ENCODE assay signal across 7 mouse cellular contexts in the genomic region with DNA sequence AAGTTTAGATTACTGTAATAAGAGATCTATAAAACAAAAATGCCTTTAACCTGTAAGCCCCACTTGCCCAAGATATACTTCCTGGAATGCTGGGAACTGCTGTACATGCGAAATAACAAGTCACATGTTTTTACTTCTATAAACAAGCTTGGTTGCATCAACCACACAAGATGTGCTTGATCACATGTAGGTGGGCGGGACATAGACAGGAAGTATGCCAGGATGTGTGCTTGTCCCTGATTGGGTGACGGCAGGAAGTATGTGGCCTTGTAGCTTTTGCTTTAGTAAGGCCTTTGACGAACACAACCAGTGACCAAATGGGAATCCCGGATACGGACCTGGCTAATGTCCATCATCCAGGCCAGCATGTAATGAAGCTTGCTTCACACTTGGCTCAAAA. TPM values are rescaled to one million over a fixed set of nuclear protein-coding genes. Genes with fewer than 3 reads are reported as not detected.
DNase-seq lines count a peak whose midpoint lies in the region.

No protein-coding gene starts in this region.

- DNase-seq in spleen, postnatal 36 days (ENCODE audit: low spot score in 2 of 2), result peak; percentile 45 to 61
- no peak for DNase-seq in spleen, adult 18-20 months
- DNase-seq in adrenal gland, adult 8-10 months, result peak; percentile 39
- peak; percentile 43 to 46 for DNase-seq in kidney, postnatal 36 days
- DNase-seq in thymus, postnatal 10 days (ENCODE audit: low spot score in 2 of 2), result peak; percentile 14 to 16
- DNase-seq in right cerebral cortex, adult 2 months (ENCODE audit: low spot score in 2 of 2), result no peak
- DNase-seq in c-Kit-positive CD71-positive TER-119-positive erythroid progenitor cells, embryonic 14.5 days (ENCODE audit: low spot score), result no peak

RNA-seq across cellular contexts. Expression of a gene that starts 31.1 kb away (rescaled TPM):
- 10 to 100 TPM; 37.7 to 96.3 (median 62.2) TPM for total RNA-seq in adrenal gland, adult 8-10 months (2022)

Comparison
In these comparisons a context has a peak if more than half of its experiments do, and no peak if none do; other contexts are left out.
1. DNase-seq: peak in spleen, postnatal 36 days (2 of 2), adrenal gland, adult 8-10 months (single experiment), kidney, postnatal 36 days (2 of 2) and thymus, postnatal 10 days (2 of 2); none in spleen, adult 18-20 months (0 of 2), right cerebral cortex, adult 2 months (0 of 2) and c-Kit-positive CD71-positive TER-119-positive erythroid progenitor cells, embryonic 14.5 days (single experiment).